Mouse (Mus musculus) hindbrain, embryonic 10.5 days (tissue): ENCODE results near the gene Mark1. TPM values are rescaled to one million over a fixed set of nuclear protein-coding genes. Genes with fewer than 3 reads are reported as not detected.

ENCODE experiments used
- DNase-seq: peaks from one replicate; pipeline ENCODE4 v3.0.0-alpha.2; 2017; ENCODE audit warnings: low spot score
- H3K27ac ChIP-seq: fragments of 300-500 bp; sonication (generic); 2 replicates; pipeline ENCODE4 v1.5.1; 2016; ENCODE audit warnings: mild to moderate bottlenecking, moderate library complexity
- H3K27me3 ChIP-seq: fragments of 300-500 bp; sonication (generic); 2 replicates; pipeline ENCODE4 v1.6.1; 2016; ENCODE audit warnings: mild to moderate bottlenecking; ENCODE audit not compliant: poor library complexity, insufficient read depth, severe bottlenecking
- H3K36me3 ChIP-seq: fragments of 300-500 bp; sonication (generic); 2 replicates; pipeline ENCODE4 v1.6.1; 2016; ENCODE audit warnings: mild to moderate bottlenecking, moderate library complexity
- H3K4me1 ChIP-seq: fragments of 300-500 bp; sonication (generic); replicated peaks from 2 replicates; pipeline ENCODE4 v1.6.1; 2016; ENCODE audit warnings: mild to moderate bottlenecking
- H3K4me3 ChIP-seq: fragments of 300-500 bp; sonication (generic); 2 replicates; pipeline ENCODE4 v1.5.1; 2016; ENCODE audit warnings: mild to moderate bottlenecking, moderate library complexity
- H3K9me3 ChIP-seq: fragments of 300-500 bp; sonication (generic); 2 replicates; pipeline ENCODE4 v1.6.1; 2016; ENCODE audit warnings: mild to moderate bottlenecking, moderate library complexity
- WGBS: fragments of 180-500 bp; shearing (Covaris S2); methylation state at CpG from one replicate; pipeline ENCODE4 v1.1.7; 2016; 5-methylcytosine and 5-hydroxymethylcytosine counted together
- polyA plus RNA-seq: library from polyadenylated mRNA; unstranded; fragments of >200 nt; fragmentation: Nextera tagmentation; extraction: Ambion mirVana; gene quantifications from 2 replicates; pipeline ENCODE4 v1.2.1, GENCODE M21; 2016

The Mark1 gene
- polyA plus RNA-seq, 1 experiment from 2014 or later: 3.8 TPM

DNA sequence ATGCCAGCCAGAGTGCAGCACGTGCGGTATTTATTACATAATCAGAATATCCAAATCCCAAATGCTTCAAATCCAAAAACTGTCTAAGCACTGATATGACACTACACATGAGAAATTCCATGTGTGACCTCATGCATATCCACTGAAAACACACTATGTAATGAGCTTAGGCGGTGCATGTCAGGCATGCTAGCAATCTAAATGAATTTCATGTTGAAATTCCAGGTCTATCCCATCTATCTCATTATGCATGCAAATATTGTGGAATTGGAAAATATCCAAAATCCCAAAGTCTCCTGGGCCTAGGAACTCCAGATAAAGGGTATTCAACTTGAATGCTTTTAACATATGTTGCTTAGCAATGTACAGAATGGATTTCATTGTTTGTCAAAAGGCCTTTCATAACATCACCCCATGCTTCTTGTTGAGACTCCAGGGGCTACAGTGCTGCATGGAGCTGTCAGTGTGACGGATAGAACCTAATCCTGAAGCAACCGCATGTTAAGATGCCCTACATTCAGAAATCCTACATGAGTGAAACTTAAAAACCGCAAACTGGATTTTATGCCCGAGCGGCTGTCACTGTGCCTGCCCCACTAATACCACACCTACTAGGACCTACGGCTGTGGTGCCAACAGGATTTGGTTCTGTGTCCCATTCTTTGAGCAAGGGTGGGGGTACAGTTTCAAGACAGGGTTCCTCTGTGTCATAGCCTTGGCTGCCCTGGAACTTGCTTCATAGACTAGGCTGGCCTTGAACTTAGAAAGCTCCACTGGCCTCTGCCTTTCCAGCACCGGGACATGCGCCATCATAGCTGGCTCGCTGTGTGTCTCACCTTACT lies 93.2 kb downstream of the Mark1 start:
- Histone ChIP-seq H3K4me3 (no peak overlapping the region), H3K4me1 (peaks cover 29% of the 10 kb centered on the region), H3K36me3 (peaks cover 69% of the 10 kb centered on the region), H3K27me3 (no peaks in the 10 kb centered on the region), H3K27ac (no peak overlapping the region), H3K9me3 (no peaks in the 10 kb centered on the region)
- no peak for DNase-seq
- WGBS: 87% methylated on average over 12 of the region's 12 CpGs

GRCm38 (mm10) chr1:184905371-184905770 lies 94.0 kb downstream of the Mark1 start:
- no peak for DNase-seq
- 81% methylated on average over 19 of the region's 19 CpGs for WGBS
- H3K27me3 ChIP-seq: no peaks in the 10 kb centered on the region
- H3K9me3 ChIP-seq: no peaks in the 10 kb centered on the region
- peaks cover 29% of the 10 kb centered on the region for H3K4me1 ChIP-seq
- H3K4me3 ChIP-seq: no peak overlapping the region
- peaks cover 66% of the 10 kb centered on the region for H3K36me3 ChIP-seq
- peak overlapping the region; percentile 12; the same call in 1 of the 2 replicates for H3K27ac ChIP-seq

- Histone ChIP-seq H3K27ac (0 out of 2 replicates have a peak overlapping the region, but pooled peaks have one; percentile 74), H3K4me1 (peaks cover 29% of the 10 kb centered on the region), H3K4me3 (no peak overlapping the region), H3K36me3 (peaks cover 63% of the 10 kb centered on the region), H3K27me3 (no peaks in the 10 kb centered on the region), H3K9me3 (no peaks in the 10 kb centered on the region)
- 44% methylated on average over 7 of the region's 7 CpGs for WGBS
- peak; percentile 23 for DNase-seq
These were observed 95.7 kb downstream of the Mark1 start for GRCm38 (mm10) chr1:184903697-184904096.

- Histone ChIP-seq H3K36me3 (peaks cover 63% of the 10 kb centered on the region), H3K27me3 (no peaks in the 10 kb centered on the region), H3K4me1 (peaks cover 29% of the 10 kb centered on the region), H3K4me3 (no peak overlapping the region), H3K9me3 (no peaks in the 10 kb centered on the region), H3K27ac (peak overlapping the region; percentile 74)
- peak; percentile 33 for DNase-seq
- WGBS: 41% methylated on average over 7 of the region's 7 CpGs
These were observed 96.5 kb downstream of the Mark1 start for GRCm38 (mm10) chr1:184902886-184903285.

- H3K27ac ChIP-seq: no peak overlapping the region; the same call in 1 of the 2 replicates
- no peak overlapping the region for H3K4me3 ChIP-seq
- no peak for DNase-seq
- H3K9me3 ChIP-seq: no peaks in the 10 kb centered on the region
- WGBS: 67% methylated on average over 16 of the region's 16 CpGs
- no peaks in the 10 kb centered on the region for H3K4me1 ChIP-seq
- H3K27me3 ChIP-seq: no peaks in the 10 kb centered on the region
- peaks cover 27% of the 10 kb centered on the region for H3K36me3 ChIP-seq
These were observed 102.0 kb downstream of the Mark1 start for GRCm38 (mm10) chr1:184897350-184897749.

DNA sequence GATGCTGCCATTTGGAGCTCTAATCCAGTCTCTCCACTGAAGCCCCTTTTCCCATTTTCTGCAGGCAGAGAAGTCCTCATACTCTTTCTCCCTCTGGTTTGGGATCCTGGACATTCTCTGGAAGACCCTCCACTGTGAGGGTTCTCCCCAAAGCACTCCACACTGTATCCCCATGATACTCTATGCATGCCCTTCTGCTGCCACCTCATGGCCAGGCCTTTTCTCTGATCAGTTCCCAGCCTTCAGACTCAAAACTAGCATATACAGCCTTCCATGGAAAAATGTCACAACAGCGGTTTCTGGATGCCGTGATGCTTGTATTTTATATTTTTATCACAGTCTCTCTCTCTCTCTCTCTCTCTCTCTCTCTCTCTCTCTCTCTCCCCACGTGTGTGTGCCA lies 107.4 kb downstream of the Mark1 start:
- no peak for DNase-seq
- 85% methylated on average over 3 of the region's 3 CpGs for WGBS
- H3K27ac ChIP-seq: no peak overlapping the region
- H3K4me1 ChIP-seq: no peaks in the 10 kb centered on the region
- no peaks in the 10 kb centered on the region for H3K27me3 ChIP-seq
- no peaks in the 10 kb centered on the region for H3K36me3 ChIP-seq
- no peaks in the 10 kb centered on the region for H3K9me3 ChIP-seq
- H3K4me3 ChIP-seq: no peak overlapping the region

DNA sequence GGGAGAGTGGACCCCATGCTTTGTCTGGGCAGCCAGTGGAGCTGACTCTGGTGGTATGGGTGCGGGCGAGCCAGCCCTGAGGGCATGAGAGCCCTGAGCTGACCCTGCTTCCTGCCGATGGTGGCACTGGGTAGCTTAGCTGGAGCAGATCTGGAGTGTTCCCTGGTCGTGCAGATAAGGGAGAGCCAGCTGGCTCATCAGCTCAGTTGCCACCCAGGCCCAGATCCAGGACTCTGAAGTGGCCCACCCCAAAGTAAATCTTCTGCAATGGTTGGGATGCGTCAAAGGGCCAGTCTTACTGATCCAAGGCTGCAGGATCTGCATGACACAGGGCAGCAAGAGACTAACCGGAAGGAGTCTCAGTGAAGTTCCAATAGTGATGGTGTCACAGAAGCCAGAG lies 109.9 kb downstream of the Mark1 start:
- WGBS: 94% methylated on average over 6 of the region's 6 CpGs

GRCm38 (mm10) chr1:184886160-184886559 lies 113.2 kb downstream of the Mark1 start:
- Histone ChIP-seq H3K27ac (no peak overlapping the region), H3K4me3 (no peak overlapping the region), H3K9me3 (no peaks in the 10 kb centered on the region), H3K4me1 (peaks cover 12% of the 10 kb centered on the region), H3K36me3 (no peaks in the 10 kb centered on the region), H3K27me3 (peaks cover 39% of the 10 kb centered on the region)
- DNase-seq: no peak
- 62% methylated on average over 1 of the region's 1 CpGs for WGBS

More for the DNA sequence above, 109.9 kb downstream of the Mark1 start:
- Histone ChIP-seq H3K4me3 (no peak overlapping the region), H3K9me3 (no peaks in the 10 kb centered on the region), H3K27me3 (peaks cover 6% of the 10 kb centered on the region; the same call in 1 of the 2 replicates), H3K36me3 (no peaks in the 10 kb centered on the region), H3K4me1 (no peaks in the 10 kb centered on the region), H3K27ac (no peak overlapping the region)
- no peak for DNase-seq

- WGBS: 3% methylated on average over 77 of the region's 77 CpGs
- Histone ChIP-seq H3K4me1 (peaks cover 19% of the 10 kb centered on the region), H3K36me3 (no peaks in the 10 kb centered on the region), H3K4me3 (peak within 1 kb of the TSS; percentile 62), H3K27me3 (peaks cover 61% of the 10 kb centered on the region), H3K9me3 (no peaks in the 10 kb centered on the region), H3K27ac (peak within 1 kb of the TSS; percentile 59)
- DNase-seq: peak; percentile 62
These were observed 116.8 kb downstream of the Mark1 start, which contains the start of gene C130074G19Rik for GRCm38 (mm10) chr1:184882281-184883268. C130074G19Rik (minus strand) TSS chr1:184883218.

DNA sequence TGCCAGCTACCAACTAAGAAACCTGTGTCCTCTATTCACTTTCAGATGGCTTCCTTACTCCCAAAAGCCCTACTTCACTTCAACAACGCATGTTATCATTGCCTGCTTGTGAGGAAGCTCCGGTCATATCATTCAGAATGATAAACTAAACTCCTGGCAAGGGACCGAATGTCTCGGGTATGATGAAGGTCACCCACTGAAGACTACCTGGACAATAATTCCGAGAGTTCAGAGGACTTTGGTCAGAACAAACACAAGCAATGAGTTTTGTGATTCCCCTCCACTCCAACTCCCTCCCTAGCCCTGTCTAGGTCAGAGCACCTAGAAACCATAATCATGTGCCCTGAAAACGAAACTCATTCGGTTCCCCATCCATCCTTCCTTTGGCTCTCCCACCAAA lies 117.5 kb downstream of the Mark1 start:
- peaks cover 61% of the 10 kb centered on the region for H3K27me3 ChIP-seq
- peak overlapping the region; percentile 62 for H3K4me3 ChIP-seq

DNA sequence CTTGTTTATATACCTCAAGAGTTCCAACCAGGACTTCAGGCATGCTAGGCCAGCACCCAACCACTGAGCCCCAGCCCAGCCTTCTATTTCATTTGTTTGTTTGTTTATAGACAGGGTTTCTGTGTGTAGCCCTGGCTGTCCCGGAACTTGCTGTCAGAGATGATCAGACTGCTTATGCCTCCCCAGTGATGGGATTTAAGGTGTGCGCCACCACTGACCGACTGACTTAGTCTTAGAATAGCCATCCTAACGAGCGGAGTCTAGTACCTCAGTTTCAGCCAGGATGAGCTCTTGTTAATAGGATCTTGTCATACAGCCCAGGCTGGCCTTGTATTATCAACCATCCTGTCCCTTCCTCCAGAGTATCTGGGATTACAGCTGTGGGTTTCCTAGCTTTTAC lies 118.2 kb downstream of the Mark1 start:
- DNase-seq: no peak
- Histone ChIP-seq H3K36me3 (no peaks in the 10 kb centered on the region), H3K9me3 (no peaks in the 10 kb centered on the region), H3K27me3 (peaks cover 61% of the 10 kb centered on the region), H3K27ac (no peak overlapping the region), H3K4me1 (peaks cover 19% of the 10 kb centered on the region), H3K4me3 (no peak overlapping the region)
- 82% methylated on average over 5 of the region's 5 CpGs for WGBS

More for the DNA sequence above, 117.5 kb downstream of the Mark1 start:
- no peaks in the 10 kb centered on the region for H3K36me3 ChIP-seq
- H3K4me1 ChIP-seq: peaks cover 19% of the 10 kb centered on the region
- H3K27ac ChIP-seq: no peak overlapping the region
- no peak for DNase-seq
- H3K9me3 ChIP-seq: no peaks in the 10 kb centered on the region
- 68% methylated on average over 7 of the region's 7 CpGs for WGBS

GRCm38 (mm10) chr1:184878860-184879259 lies 120.5 kb downstream of the Mark1 start:
- Histone ChIP-seq H3K27ac (peak overlapping the region; percentile 35; the same call in 1 of the 2 replicates), H3K4me3 (no peak overlapping the region), H3K9me3 (no peaks in the 10 kb centered on the region), H3K36me3 (no peaks in the 10 kb centered on the region), H3K27me3 (peaks cover 49% of the 10 kb centered on the region), H3K4me1 (peaks cover 27% of the 10 kb centered on the region)
- no peak for DNase-seq
- 77% methylated on average over 6 of the region's 6 CpGs for WGBS
